Mouse (Mus musculus): Measurements from ENCODE around the gene Cgrrf1. TPM values are rescaled to one million over a fixed set of nuclear protein-coding genes. Genes with fewer than 3 reads are reported as not detected.

Gene Cgrrf1
- total RNA-seq, 2 experiments from 2014 or later = 11.5 to 13.9 TPM

DNA sequence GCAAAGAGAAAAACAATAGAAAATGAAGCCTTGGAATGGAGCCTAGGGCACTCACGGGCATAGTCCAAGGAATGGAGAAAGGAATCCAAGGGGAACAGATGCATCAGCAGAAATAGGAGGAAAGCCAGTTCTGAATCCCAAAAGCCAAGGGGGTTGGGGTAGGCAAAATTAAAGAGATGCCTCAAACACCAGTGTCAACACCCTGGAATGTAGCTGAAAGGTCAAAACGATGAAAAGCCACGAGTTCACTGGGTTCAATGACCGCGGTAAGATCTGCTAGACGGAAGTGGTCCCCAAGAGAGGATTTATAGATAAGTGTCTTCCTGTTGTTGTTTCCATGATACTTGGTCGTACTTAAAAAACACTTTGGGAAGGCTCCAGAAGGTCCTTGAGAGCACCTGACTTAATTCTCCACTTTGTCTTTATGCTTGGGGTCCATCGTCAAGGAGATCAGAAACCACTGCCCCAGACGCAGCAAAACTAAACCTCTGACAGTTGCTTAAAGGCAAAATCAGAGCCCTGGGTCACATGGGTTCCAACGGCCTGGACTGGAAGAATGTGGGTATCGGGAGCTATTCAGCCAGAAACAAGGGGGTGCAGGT is 10.6 kb upstream of the Cgrrf1 start:
- no peak for DNase-seq (ENCODE audit: extremely low spot score in 1 of 2, low spot score in 2 of 2)
- intact Hi-C loops (cut with DNase I) = no loop called here

DNA sequence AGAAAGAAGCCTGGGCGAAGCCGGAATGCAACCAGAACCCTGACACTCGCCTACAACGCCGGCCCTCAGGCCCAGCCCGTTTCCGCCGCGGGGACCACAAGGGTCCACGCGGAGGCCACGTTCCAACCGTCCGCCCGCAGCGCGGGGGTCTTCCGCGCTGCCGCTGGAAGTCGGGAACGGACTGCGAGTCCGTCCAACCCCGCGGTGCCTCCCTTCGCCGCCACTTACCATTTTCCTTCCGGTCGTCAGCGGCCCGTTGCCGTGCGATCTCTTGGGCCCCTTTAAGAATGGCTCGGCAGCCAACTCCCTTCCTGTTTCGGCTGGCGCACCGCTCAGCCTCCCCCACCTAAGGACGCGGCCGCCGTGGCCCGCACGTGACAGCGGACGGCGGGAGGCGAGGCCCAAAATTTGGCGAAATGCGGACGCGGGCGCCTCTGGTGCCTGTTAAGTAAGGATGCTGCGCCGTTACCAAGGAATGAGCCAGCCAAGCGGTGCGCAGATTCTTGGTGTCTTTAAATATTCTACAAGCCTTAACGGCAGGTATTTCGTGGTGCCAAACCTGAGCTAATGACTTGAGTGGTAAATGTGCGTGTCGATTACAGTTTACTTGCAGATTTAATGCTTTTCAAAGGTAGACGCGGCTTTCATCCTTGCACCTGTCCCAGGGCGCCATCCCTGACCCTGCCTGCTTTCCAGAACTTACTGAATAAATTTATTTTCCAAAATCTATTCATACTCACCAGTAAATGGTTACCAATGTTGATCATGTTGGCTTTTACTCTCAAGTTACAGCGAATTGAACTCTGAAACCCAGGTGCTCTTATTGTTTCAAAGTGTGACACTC is 9.8 kb upstream of the Cgrrf1 start, which contains the start of gene Gmfb:
Gene Gmfb (minus strand): TSS at position 370 of the 844 bp plus-strand sequence.
- DNase-seq (ENCODE audit: extremely low spot score in 1 of 2, low spot score in 2 of 2) = peak; percentile 94 to 97
- intact Hi-C loops (cut with DNase I) = no loop called here

- DNase-seq (ENCODE audit: extremely low spot score in 1 of 2, low spot score in 2 of 2) = no peak
- intact Hi-C loops (cut with DNase I) = no loop called here
These were observed 7.9 kb upstream of the Cgrrf1 start for GRCm38 (mm10) chr14:46823996-46824395.

- intact Hi-C loops (cut with DNase I) = no loop called here
- DNase-seq (ENCODE audit: extremely low spot score in 1 of 2, low spot score in 2 of 2) = no peak
These were observed 4.5 kb upstream of the Cgrrf1 start for GRCm38 (mm10) chr14:46827430-46827829.

GRCm38 (mm10) chr14:46831295-46831694 is 630 bp upstream of the Cgrrf1 start:
- no peak for DNase-seq (ENCODE audit: extremely low spot score in 1 of 2, low spot score in 2 of 2)
- intact Hi-C loops (cut with DNase I) = no loop called here

GRCm38 (mm10) chr14:46832354-46833272 is 688 bp downstream of the Cgrrf1 start:
- peak in 1 of 2 experiments; percentile 61 for DNase-seq (ENCODE audit: extremely low spot score in 1 of 2, low spot score in 2 of 2)
- intact Hi-C loops (cut with DNase I) = no loop called here

DNA sequence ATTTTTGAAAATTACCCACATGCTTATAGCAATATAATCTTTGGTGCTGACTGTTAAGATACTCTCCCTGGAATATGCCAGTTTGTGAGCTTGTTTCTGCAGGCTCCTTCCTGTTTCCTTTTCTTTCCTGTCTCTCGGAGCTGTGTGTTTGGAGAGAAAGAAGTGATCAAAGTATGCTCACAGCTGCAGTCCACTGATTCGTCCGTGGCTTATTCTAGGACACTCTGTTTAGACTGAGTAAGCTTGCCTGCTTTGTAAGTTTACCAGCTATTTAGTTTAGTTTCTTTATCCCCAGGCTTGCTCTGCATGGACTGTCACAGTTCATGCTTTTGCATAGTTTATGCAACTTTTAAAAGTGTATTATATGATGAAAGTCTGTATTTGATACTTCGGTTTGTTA is 7.4 kb downstream of the Cgrrf1 start:
- intact Hi-C loops (cut with DNase I) = no loop called here

DNA sequence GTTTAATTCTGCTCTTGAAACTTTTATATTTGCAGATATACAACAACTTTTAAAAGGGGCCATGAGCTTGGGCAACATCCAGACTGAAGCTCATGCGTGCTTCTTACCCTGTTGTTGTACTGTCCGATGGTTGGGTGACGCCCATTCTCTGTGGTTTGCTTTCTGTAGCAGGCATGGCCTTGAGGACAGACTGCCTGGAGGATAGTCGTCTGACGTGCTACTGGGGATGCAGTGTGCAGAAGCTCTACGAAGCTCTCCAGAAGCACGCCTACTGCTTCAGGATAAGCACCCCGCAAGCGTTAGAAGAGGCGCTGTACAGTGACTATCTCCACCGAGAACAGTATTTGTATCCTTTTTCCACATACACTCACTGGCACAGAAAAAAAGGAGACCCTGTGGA is 13.8 kb downstream of the Cgrrf1 start:
- no peak for DNase-seq (ENCODE audit: extremely low spot score in 1 of 2, low spot score in 2 of 2)
- intact Hi-C loops (cut with DNase I) = no loop called here

More for the DNA sequence above, 7.4 kb downstream of the Cgrrf1 start:
- DNase-seq (ENCODE audit: extremely low spot score in 1 of 2, low spot score in 2 of 2) = no peak

DNA sequence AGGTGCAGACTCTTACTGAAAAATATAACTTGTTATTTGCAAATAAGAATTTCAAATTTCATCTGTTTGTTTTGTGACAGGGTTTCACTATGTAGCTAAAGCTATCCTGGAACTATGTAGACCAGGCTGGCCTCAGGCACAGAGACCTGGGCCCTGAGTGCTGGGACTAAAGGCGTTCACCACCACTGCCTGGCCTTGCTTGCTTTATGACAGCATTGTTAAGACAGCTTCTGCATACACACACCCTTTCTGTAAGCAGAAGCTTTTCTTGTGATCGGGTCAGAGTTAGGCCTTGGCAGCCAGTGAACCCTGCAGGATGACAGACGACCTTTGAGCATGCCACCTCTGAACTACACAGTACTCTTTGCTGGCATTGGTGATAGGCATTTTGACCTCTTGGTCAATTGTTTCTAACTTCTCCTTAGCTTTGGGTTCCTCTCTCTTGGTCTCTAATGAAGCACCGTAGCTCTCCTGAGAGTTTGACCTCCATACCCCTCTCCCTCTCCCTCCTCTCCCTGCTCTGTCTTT is 16.2 kb downstream of the Cgrrf1 start:
- intact Hi-C loops (cut with DNase I) = no loop called here
- no peak for DNase-seq (ENCODE audit: extremely low spot score in 1 of 2, low spot score in 2 of 2)

DNA sequence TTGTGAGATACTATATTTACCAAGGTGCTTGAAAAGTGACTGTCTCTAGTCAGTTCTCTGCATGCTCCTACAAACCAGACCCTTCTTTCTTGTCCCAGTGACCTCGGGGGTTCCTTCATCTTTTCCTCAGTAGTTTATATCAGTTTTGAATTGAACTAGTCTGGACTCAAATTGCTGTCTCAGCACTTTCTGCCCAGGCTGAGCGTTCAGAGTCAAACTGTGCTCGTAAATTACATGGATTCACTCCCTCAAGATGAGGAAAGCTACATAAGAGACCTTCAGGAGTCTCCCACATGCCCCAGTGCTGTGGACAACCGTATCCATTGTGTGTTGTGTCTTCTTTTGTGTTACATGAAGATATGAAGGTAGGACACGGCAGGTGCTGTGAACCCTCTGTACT is 16.8 kb downstream of the Cgrrf1 start:
- no peak for DNase-seq (ENCODE audit: extremely low spot score in 1 of 2, low spot score in 2 of 2)
- intact Hi-C loops (cut with DNase I) = no loop called here

GRCm38 (mm10) chr14:46849769-46850168 is 17.8 kb downstream of the Cgrrf1 start:
- DNase-seq (ENCODE audit: extremely low spot score in 1 of 2, low spot score in 2 of 2) = no peak
- intact Hi-C loops (cut with DNase I) = no loop called here

DNA sequence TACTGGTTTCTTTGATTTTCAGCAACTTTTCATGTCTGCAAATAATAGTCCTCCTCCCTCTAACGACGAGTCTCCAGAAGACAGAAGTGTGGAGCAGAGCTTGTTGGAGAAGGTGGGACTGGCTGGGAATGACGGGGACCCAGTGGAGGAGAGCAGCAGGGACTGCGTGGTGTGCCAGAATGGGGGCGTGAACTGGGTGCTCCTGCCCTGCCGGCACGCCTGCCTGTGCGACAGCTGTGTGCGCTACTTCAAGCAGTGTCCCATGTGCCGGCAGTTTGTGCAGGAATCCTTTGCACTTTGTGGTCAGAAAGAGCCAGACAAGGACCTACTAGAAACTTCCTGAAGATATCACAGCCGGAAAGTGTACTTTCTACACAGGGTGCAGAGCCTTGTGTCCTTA is 21.8 kb downstream of the Cgrrf1 start:
- no peak for DNase-seq (ENCODE audit: extremely low spot score in 1 of 2, low spot score in 2 of 2)
- intact Hi-C loops (cut with DNase I) = no loop called here

- no peak for DNase-seq (ENCODE audit: extremely low spot score in 1 of 2, low spot score in 2 of 2)
- intact Hi-C loops (cut with DNase I) = no loop called here
These were observed 31.0 kb downstream of the Cgrrf1 start for GRCm38 (mm10) chr14:46862922-46863321.

GRCm38 (mm10) chr14:46880935-46881334 is 49.0 kb downstream of the Cgrrf1 start:
- peak in 1 of 2 experiments; percentile 61 for DNase-seq (ENCODE audit: extremely low spot score in 1 of 2, low spot score in 2 of 2)
- intact Hi-C loops (cut with DNase I) = loop anchor here (5.0 kb wide), 1 partner anchor 121 kb away; no protein-coding TSS in a partner anchor

- intact Hi-C loops (cut with DNase I) = loop anchor here (5.0 kb wide), 1 partner anchor 120 kb away; no protein-coding TSS in a partner anchor
- peak in 1 of 2 experiments; percentile 57 for DNase-seq (ENCODE audit: extremely low spot score in 1 of 2, low spot score in 2 of 2)
These were observed 49.9 kb downstream of the Cgrrf1 start for GRCm38 (mm10) chr14:46881581-46882430.

- intact Hi-C loops (cut with DNase I) = loop anchor here (5.0 kb wide), 1 partner anchor 120 kb away; no protein-coding TSS in a partner anchor
- peak; percentile 54 to 86 for DNase-seq (ENCODE audit: extremely low spot score in 1 of 2, low spot score in 2 of 2)
These were observed 50.6 kb downstream of the Cgrrf1 start, which contains the start of gene Samd4 for GRCm38 (mm10) chr14:46882431-46883067. Gene Samd4, plus strand, starts transcription at chr14:46882854.

Measured in left cerebral cortex, postnatal 10 days (tissue).